Mouse (Mus musculus) limb, embryonic 12.5 days (tissue): ENCODE data around the gene Vmn2r89. TPM values are rescaled to one million over a fixed set of nuclear protein-coding genes. Genes with fewer than 3 reads are reported as not detected.

ENCODE experiments used
- ATAC-seq: fragments of 200-750 bp; cut with Nextera tagmentation; 2 replicates; pipeline ENCODE4 v1.8.0; 2017; ENCODE audit warnings: low read depth, moderate TSS enrichment; ENCODE audit not compliant: insufficient number of reproducible peaks, insufficient read depth, low FRiP score, low TSS enrichment
- H3K27ac ChIP-seq: fragments of 300-500 bp; sonication (generic); 2 replicates; pipeline ENCODE4 v1.5.1; 2016; ENCODE audit warnings: mild to moderate bottlenecking, moderate library complexity
- H3K27me3 ChIP-seq: fragments of 300-500 bp; sonication (generic); 2 replicates; pipeline ENCODE4 v1.6.1; 2016; ENCODE audit warnings: mild to moderate bottlenecking, moderate library complexity
- H3K36me3 ChIP-seq: fragments of 300-500 bp; sonication (generic); 2 replicates; pipeline ENCODE4 v1.6.1; 2016; ENCODE audit warnings: mild to moderate bottlenecking, moderate library complexity
- H3K4me1 ChIP-seq: fragments of 300-500 bp; sonication (generic); replicated peaks from 2 replicates; pipeline ENCODE4 v1.6.1; 2016
- H3K4me2 ChIP-seq: fragments of 300-500 bp; sonication (generic); 2 replicates; pipeline ENCODE4 v1.6.1; 2016; ENCODE audit warnings: mild to moderate bottlenecking, moderate library complexity
- H3K4me3 ChIP-seq: fragments of 300-500 bp; sonication (generic); replicated peaks from 2 replicates; pipeline ENCODE4 v1.5.1; 2016; ENCODE audit warnings: mild to moderate bottlenecking
- H3K9ac ChIP-seq: fragments of 300-500 bp; sonication (generic); replicated peaks from 2 replicates; pipeline ENCODE4 v1.6.1; 2016; ENCODE audit warnings: mild to moderate bottlenecking, moderate library complexity
- H3K9me3 ChIP-seq: fragments of 300-500 bp; sonication (generic); 2 replicates; pipeline ENCODE4 v1.6.1; 2016; ENCODE audit warnings: mild to moderate bottlenecking, moderate library complexity
- WGBS: fragments of 180-500 bp; shearing (Covaris S2); methylation state at CpG from one replicate; pipeline ENCODE4 v1.1.7; 2016; 5-methylcytosine and 5-hydroxymethylcytosine counted together
- polyA plus RNA-seq: library from polyadenylated mRNA; unstranded; fragments of >200 nt; fragmentation: Nextera tagmentation; extraction: Ambion mirVana; gene quantifications from 2 replicates; pipeline ENCODE4 v1.2.1, GENCODE M21; 2016

The Vmn2r89 gene
- polyA plus RNA-seq, 1 experiment from 2014 or later, result not detected

DNA sequence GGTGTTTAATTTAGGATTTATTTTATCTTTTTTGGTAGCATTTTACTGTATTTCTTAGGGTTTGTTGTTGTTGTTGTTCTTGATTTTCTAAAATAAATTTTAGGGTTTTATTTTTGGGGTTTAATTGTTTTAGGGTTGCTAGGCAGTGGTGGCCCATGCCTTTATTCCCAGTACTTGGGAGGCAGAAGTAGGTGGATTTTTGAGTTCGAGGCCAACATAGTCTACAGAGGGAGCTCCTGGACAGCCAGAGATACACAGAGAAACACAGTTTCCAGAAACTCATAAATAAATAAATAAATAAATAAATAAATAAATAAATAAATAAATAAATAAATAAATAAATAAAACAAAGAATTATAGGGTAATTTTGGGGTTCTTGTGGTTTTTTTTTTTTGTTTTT lies 32.0 kb downstream of the Vmn2r89 start:
- Histone ChIP-seq H3K36me3 (no peaks in the 10 kb centered on the region), H3K27ac (no peak overlapping the region), H3K27me3 (no peaks in the 10 kb centered on the region), H3K4me2 (no peak overlapping the region), H3K4me3 (no peak overlapping the region), H3K9ac (no peak overlapping the region), H3K9me3 (no peaks in the 10 kb centered on the region), H3K4me1 (no peaks in the 10 kb centered on the region)
- no peak for ATAC-seq
- 89% methylated on average over 1 of the region's 1 CpGs for whole genome bisulfite sequencing

DNA sequence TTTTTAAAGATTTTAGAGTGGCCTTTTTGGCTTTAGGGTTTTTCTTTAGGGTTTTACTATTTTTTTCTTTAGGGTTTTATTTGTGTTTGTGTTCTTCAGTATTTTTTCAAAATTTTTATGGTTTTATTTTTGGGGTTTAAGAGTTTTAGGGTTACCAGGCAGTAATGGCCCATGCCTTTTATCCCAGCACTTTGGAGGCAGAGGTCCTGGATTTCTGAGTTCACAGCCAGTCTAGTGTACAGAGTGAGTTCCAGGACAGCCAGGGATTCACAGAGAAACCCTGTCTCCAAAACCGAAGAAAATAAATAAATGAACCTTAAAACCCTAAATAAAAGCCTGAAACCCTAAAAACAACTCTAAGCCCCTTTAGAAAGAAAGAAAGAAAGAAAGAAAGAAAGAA lies 34.5 kb downstream of the Vmn2r89 start:
- ATAC-seq, result no peak
- Histone ChIP-seq H3K27me3 (no peaks in the 10 kb centered on the region), H3K9me3 (no peaks in the 10 kb centered on the region), H3K4me1 (no peaks in the 10 kb centered on the region), H3K4me2 (no peak overlapping the region), H3K27ac (no peak overlapping the region), H3K4me3 (no peak overlapping the region), H3K36me3 (no peaks in the 10 kb centered on the region), H3K9ac (no peak overlapping the region)
- WGBS, result 78% methylated on average over 1 of the region's 1 CpGs

DNA sequence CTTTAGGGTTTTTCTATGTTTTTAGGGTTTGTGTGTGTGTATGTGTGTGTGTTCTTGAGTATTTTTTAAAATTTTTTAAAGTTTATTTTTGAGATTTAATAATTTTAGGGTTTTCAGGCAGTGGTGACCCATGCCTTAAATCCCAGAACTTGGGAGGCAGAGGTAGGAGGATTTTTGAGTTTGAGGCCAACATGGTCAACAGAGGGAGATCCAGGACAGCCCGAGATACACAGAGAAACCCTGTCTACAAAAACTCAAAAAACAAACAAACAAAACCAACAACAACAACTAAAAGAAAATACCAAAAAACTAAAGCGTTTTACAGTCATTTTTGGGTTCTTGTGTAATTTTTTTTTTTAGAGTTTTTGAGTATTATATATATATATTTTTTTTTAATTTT lies 44.1 kb downstream of the Vmn2r89 start:
- ATAC-seq, result no peak
- 94% methylated on average over 2 of the region's 2 CpGs for WGBS

DNA sequence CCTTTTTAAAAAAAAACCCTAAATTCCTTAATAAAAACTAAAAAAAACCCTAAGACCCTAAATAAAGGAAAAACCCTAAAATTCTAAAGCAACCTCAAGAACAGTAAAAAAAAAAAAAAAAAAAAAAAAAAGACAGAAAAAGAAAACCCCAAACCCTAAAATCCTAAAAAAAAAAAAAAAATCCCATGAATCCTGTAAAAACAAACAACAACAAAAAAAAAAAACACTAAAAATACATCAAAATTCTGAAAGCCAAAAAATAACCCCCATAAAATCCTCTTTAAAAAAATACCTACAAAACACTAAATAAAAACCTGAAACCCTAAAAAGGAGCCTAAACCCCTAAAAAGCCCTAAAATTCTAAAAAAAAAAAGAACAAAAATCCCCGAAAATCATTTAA lies 45.3 kb downstream of the Vmn2r89 start:
- Histone ChIP-seq H3K27ac (no peak overlapping the region), H3K9me3 (no peaks in the 10 kb centered on the region), H3K4me3 (no peak overlapping the region), H3K27me3 (no peaks in the 10 kb centered on the region), H3K4me1 (no peaks in the 10 kb centered on the region), H3K4me2 (no peak overlapping the region), H3K9ac (no peak overlapping the region), H3K36me3 (no peaks in the 10 kb centered on the region)
- WGBS, result 88% methylated on average over 1 of the region's 1 CpGs
- no peak for ATAC-seq

More for the DNA sequence above, 44.1 kb downstream of the Vmn2r89 start:
- Histone ChIP-seq H3K27ac (no peak overlapping the region), H3K4me3 (no peak overlapping the region), H3K9me3 (no peaks in the 10 kb centered on the region), H3K9ac (no peak overlapping the region), H3K27me3 (no peaks in the 10 kb centered on the region), H3K4me1 (no peaks in the 10 kb centered on the region), H3K4me2 (no peak overlapping the region), H3K36me3 (no peaks in the 10 kb centered on the region)

DNA sequence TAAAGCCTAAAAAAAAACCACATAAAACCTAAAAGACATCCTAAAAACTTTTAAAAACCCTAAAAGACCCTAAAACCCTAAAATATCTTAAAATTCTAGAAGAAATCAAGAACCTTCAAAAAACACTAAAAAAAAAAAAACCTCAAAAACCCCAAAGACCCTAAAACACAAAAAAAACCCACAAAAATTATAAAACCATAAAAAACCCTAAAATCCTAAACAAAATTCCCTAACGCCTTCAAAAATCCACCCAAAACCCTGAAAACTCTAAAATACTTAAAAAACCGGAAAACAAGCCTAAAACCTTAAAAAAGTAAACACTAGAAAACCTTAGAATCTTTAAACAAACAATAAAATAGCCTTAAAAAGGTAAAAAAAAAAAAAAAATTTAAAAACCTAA lies 46.3 kb downstream of the Vmn2r89 start:
- no peak for ATAC-seq
- Histone ChIP-seq H3K4me1 (no peaks in the 10 kb centered on the region), H3K27me3 (no peaks in the 10 kb centered on the region), H3K4me3 (no peak overlapping the region), H3K9ac (no peak overlapping the region), H3K27ac (no peak overlapping the region), H3K4me2 (no peak overlapping the region), H3K9me3 (no peaks in the 10 kb centered on the region), H3K36me3 (no peaks in the 10 kb centered on the region)
- WGBS, result 90% methylated on average over 2 of the region's 2 CpGs

DNA sequence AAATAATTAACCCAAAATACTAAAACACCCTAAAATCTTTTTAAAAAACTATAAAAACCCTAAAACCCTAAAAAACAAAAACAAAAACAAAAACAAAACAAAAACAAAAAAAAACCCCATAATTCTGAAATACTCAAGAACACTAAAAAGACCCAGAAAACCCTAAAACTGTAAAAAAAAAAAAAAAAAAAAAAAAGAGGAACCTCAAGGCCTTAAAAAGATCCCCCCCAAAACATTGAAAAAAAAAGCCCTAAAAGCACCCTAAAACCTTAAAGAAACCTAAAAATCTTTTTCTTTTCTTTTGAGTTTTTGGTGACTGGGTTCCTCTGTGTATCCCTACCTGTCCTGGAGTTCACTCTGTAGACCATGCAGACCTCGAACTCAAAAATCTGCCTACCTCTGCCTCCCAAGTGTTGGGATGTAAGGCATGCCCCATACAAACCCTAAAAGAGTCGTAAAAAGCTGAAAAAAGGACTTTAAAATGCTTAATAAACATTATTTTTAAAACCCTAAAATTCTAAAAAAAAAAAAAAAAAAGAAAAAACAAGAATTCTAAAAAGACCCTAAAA lies 48.1 kb downstream of the Vmn2r89 start:
- no peak overlapping the region for H3K4me3 ChIP-seq
- no peaks in the 10 kb centered on the region for H3K4me1 ChIP-seq
- no peak overlapping the region for H3K9ac ChIP-seq
- 77% methylated on average over 2 of the region's 2 CpGs for WGBS
- no peak for ATAC-seq
- no peak overlapping the region for H3K27ac ChIP-seq
- no peaks in the 10 kb centered on the region for H3K27me3 ChIP-seq
- no peak overlapping the region for H3K4me2 ChIP-seq
- H3K9me3 ChIP-seq, result no peaks in the 10 kb centered on the region
- no peaks in the 10 kb centered on the region for H3K36me3 ChIP-seq

DNA sequence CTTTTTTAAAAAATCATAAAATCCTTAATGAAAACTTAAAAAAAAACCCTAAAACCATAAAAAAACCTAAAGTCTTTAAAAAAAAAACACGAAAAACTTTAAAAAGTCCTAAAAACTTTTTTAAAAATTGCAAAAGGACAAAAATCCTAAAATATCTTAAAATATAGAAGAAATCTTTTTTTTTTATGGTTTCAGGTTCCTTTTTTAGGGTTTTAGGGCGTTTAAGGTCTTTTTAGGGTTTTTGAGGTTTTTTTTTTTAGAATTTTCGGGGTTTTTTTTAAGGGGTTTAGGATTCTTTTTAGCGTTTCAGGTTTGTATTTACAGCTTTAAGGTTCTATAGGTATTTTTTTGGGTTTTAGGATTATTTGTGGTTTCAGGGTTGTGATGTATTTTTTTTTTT lies 48.8 kb downstream of the Vmn2r89 start:
- Histone ChIP-seq H3K4me2 (no peak overlapping the region), H3K9me3 (no peaks in the 10 kb centered on the region), H3K9ac (no peak overlapping the region), H3K27me3 (no peaks in the 10 kb centered on the region), H3K27ac (no peak overlapping the region), H3K4me1 (no peaks in the 10 kb centered on the region), H3K36me3 (no peaks in the 10 kb centered on the region), H3K4me3 (no peak overlapping the region)
- 83% methylated on average over 4 of the region's 4 CpGs for WGBS
- no peak for ATAC-seq

DNA sequence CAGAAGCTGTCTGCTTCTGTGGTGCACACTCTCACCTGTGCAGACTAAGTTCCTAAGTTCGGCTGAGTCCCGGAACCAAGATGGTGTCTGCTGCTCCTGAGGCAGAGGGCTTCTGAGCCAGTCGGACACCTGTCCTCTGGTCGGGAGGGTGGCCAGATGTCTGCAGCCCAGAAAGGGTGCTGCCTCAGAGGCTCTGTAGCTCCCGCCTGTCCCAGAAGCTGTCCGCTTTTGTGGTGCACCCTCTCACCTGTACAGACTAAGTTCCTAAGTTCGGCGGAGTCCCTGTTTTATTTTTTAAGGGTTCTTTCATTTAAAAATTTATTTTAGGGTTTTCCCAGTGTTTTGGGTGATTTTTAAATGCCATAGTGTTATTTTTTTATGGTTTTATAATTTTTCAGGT lies 55.8 kb downstream of the Vmn2r89 start:
- Histone ChIP-seq H3K9ac (no peak overlapping the region), H3K4me2 (no peak overlapping the region), H3K9me3 (no peaks in the 10 kb centered on the region), H3K27me3 (no peaks in the 10 kb centered on the region), H3K36me3 (no peaks in the 10 kb centered on the region), H3K27ac (no peak overlapping the region), H3K4me1 (no peaks in the 10 kb centered on the region), H3K4me3 (no peak overlapping the region)
- no peak for ATAC-seq
- 94% methylated on average over 8 of the region's 8 CpGs for WGBS

Other genes with a start within 250 kb of the Vmn2r89 start
- gene Ear14, start 248.5 kb upstream of the Vmn2r89 start, polyA plus RNA-seq, result not detected in 2 replicates
- not detected in 2 replicates for gene Rnase2a, start 195.7 kb upstream of the Vmn2r89 start, polyA plus RNA-seq
- not detected in 2 replicates for gene Gm7247, start 90.1 kb upstream of the Vmn2r89 start, polyA plus RNA-seq
- gene Vmn2r88, start 41.0 kb upstream of the Vmn2r89 start, polyA plus RNA-seq, result not detected in 2 replicates
- not detected in 2 replicates for gene Gm5622, start 100.9 kb downstream of the Vmn2r89 start, polyA plus RNA-seq
- not detected in 2 replicates for gene Gm17175, start 122.2 kb downstream of the Vmn2r89 start, polyA plus RNA-seq
- gene Gm17174, start 140.3 kb downstream of the Vmn2r89 start, polyA plus RNA-seq, result not detected in 2 replicates
- not detected in 2 replicates for gene Gm17078, start 159.5 kb downstream of the Vmn2r89 start, polyA plus RNA-seq
- gene Gm4181, start 183.8 kb downstream of the Vmn2r89 start, polyA plus RNA-seq, result not detected in 2 replicates
- not detected in 2 replicates for gene Gm17079, start 243.6 kb downstream of the Vmn2r89 start, polyA plus RNA-seq